Mouse (Mus musculus) ES-Bruce4 (cell line): ENCODE results near the gene Stn1. TPM values are rescaled to one million over a fixed set of nuclear protein-coding genes. Genes with fewer than 3 reads are reported as not detected.
"Not testable (repeated sequence)": the region's sequence is repeated elsewhere in the genome, so short reads cannot be mapped to it uniquely, and the experiment has no call there.

Source experiments
- H3K27ac ChIP-seq: 2 replicates; pipeline ENCODE4 v1.5.1; 2012; ENCODE audit warnings: low read length, inconsistent platforms; ENCODE audit not compliant: insufficient read depth
- H3K27me3 ChIP-seq: 2 replicates; pipeline ENCODE4 v1.6.1; 2012; ENCODE audit warnings: mild to moderate bottlenecking, low read length, inconsistent platforms; ENCODE audit not compliant: control insufficient read depth, poor library complexity, insufficient read depth, severe bottlenecking
- H3K36me3 ChIP-seq: 2 replicates; pipeline ENCODE4 v1.6.1; 2012; ENCODE audit warnings: inconsistent platforms, mild to moderate bottlenecking, low read length, moderate library complexity; ENCODE audit not compliant: control insufficient read depth, poor library complexity, insufficient read depth, severe bottlenecking
- H3K4me1 ChIP-seq: one replicate; pipeline ENCODE4 v1.8.1; 2011; ENCODE audit warnings: low read length; ENCODE audit not compliant: control insufficient read depth, insufficient read depth
- H3K4me3 ChIP-seq: 2 replicates; pipeline ENCODE4 v1.5.1; 2011; ENCODE audit warnings: low read depth, mild to moderate bottlenecking, low read length
- H3K9ac ChIP-seq: 2 replicates; pipeline ENCODE4 v1.6.1; 2012; ENCODE audit warnings: low read depth, mild to moderate bottlenecking, inconsistent platforms; ENCODE audit not compliant: poor library complexity, severe bottlenecking
- H3K9me3 ChIP-seq: replicated peaks from 2 replicates; pipeline ENCODE4 v1.6.1; 2012; ENCODE audit warnings: mild to moderate bottlenecking, low read length, inconsistent platforms; ENCODE audit not compliant: control insufficient read depth, poor library complexity, insufficient read depth, severe bottlenecking
- CTCF ChIP-seq: IDR thresholded peaks from one replicate; pipeline ENCODE4 v1.8.1; 2011; ENCODE audit warnings: low read depth, low read length
- EP300 ChIP-seq: IDR thresholded peaks from 2 replicates; pipeline ENCODE4 v1.6.1; 2011; ENCODE audit warnings: low read depth, low read length; ENCODE audit not compliant: insufficient read depth
- POLR2A ChIP-seq: IDR thresholded peaks from one replicate; pipeline ENCODE4 v1.8.1; 2011; ENCODE audit warnings: low read length; ENCODE audit not compliant: insufficient read depth
- polyA plus RNA-seq: library from polyadenylated mRNA; stranded (reverse); fragments of >200 nt; gene quantifications from 2 replicates; pipeline ENCODE4 v1.2.4, GENCODE M21; 2011; ENCODE audit warnings: low read depth; ENCODE audit not compliant: missing spikeins, insufficient read depth, insufficient read length

Gene Stn1
- polyA plus RNA-seq, 1 experiment = 41.4 TPM

DNA sequence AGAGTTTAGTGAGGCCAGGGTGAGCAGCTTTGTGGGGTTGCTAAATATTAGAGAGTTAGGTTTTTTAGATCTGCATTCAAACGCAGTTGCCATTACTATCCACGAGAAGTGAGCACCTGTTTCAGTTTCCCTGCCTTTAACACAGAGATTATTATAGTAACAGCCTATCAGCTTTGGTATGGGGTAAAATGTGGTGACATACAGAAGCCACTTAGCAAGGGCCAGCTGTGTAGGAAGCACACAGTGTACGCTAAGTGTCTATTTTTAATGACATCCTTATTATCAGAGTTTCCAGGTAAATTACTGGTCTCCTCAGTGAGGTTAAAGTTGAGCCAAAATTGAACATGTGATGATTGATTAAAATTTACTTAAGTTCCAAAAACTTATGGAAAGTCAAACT, 36.4 kb upstream of the Stn1 start:
- H3K36me3 ChIP-seq = no peaks in the 10 kb centered on the region
- no peak overlapping the region for H3K9ac ChIP-seq
- peaks cover 2% of the 10 kb centered on the region for H3K4me1 ChIP-seq
- H3K4me3 ChIP-seq = no peak overlapping the region
- no peaks in the 10 kb centered on the region for H3K27me3 ChIP-seq
- TF ChIP-seq POLR2A (no peak), CTCF (no peak), EP300 (no peak)
- no peaks in the 10 kb centered on the region for H3K9me3 ChIP-seq
- H3K27ac ChIP-seq = no peak overlapping the region

GRCm38 (mm10) chr19:47571981-47572380, 34.7 kb upstream of the Stn1 start:
- not testable (repeated sequence) for H3K27ac ChIP-seq, H3K27me3 ChIP-seq, H3K4me3 ChIP-seq, H3K36me3 ChIP-seq, H3K4me1 ChIP-seq, H3K9me3 ChIP-seq, H3K9ac ChIP-seq

DNA sequence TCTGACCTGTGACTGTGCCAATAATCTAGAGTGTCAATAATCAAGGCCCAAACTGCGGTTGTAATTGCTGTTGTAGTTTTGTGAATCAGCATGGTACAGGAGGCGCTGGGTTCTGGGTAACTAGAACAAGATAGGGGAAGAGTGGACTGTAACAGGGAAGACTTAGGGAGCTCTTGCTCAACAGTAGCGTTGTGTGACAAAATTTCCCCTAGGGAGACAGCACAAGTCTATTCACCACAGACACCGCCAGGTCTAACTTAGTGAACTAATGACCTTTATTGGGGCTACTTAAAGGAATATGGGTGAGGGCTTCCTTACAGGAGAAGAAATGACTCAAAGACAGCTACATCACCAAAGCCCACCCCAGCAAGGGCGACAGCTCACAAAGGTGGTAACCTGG, 32.7 kb upstream of the Stn1 start:
- Histone ChIP-seq H3K4me1 (peaks cover 2% of the 10 kb centered on the region), H3K9me3 (no peaks in the 10 kb centered on the region), H3K27me3 (no peaks in the 10 kb centered on the region), H3K36me3 (no peaks in the 10 kb centered on the region), H3K4me3 (no peak overlapping the region), H3K9ac (no peak overlapping the region), H3K27ac (no peak overlapping the region)
- TF ChIP-seq EP300 = no peak
- no peak for TF ChIP-seq POLR2A
- TF ChIP-seq CTCF = no peak

GRCm38 (mm10) chr19:47565994-47566393, 28.7 kb upstream of the Stn1 start:
- Histone ChIP-seq H3K9me3 (no peaks in the 10 kb centered on the region), H3K27ac (no peak overlapping the region), H3K36me3 (no peaks in the 10 kb centered on the region), H3K4me1 (no peaks in the 10 kb centered on the region), H3K9ac (no peak overlapping the region), H3K27me3 (no peaks in the 10 kb centered on the region), H3K4me3 (no peak overlapping the region)
- TF ChIP-seq POLR2A (no peak), EP300 (no peak), CTCF (no peak)

- no peak overlapping the region for H3K27ac ChIP-seq
- TF ChIP-seq CTCF (no peak), EP300 (no peak), POLR2A (no peak)
- H3K9ac ChIP-seq = no peak overlapping the region
- no peaks in the 10 kb centered on the region for H3K27me3 ChIP-seq
- no peaks in the 10 kb centered on the region for H3K36me3 ChIP-seq
- H3K4me3 ChIP-seq = no peak overlapping the region
- H3K9me3 ChIP-seq = no peaks in the 10 kb centered on the region
- no peaks in the 10 kb centered on the region for H3K4me1 ChIP-seq
Observed at GRCm38 (mm10) chr19:47565031-47565654, 27.8 kb upstream of the Stn1 start.

DNA sequence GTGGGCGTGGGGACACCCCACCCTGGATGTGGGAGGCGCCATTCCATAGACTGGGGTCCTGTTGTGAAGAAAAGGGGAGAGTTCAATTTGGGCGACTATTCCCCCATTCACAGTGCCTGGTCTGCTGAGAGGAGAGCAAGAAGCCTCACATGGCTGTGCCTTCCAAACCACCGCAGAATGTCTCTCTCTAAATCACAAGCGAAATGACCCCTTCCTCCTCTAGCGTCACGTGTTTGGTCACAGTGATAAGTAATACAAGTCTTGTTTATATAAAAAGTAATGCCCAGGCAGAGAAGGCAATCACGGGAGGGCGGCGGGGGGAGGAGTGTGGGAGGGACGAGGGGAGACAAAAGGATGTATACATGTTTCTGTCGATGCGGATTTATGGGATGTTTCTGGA, 26.4 kb upstream of the Stn1 start:
- H3K4me1 ChIP-seq = no peaks in the 10 kb centered on the region
- no peak for TF ChIP-seq POLR2A
- TF ChIP-seq EP300 = no peak
- TF ChIP-seq CTCF = no peak
- H3K27ac ChIP-seq = no peak overlapping the region
- no peak overlapping the region for H3K9ac ChIP-seq
- no peaks in the 10 kb centered on the region for H3K9me3 ChIP-seq
- H3K27me3 ChIP-seq = no peaks in the 10 kb centered on the region
- H3K4me3 ChIP-seq = no peak overlapping the region
- H3K36me3 ChIP-seq = no peaks in the 10 kb centered on the region
